Mouse (Mus musculus) lung, postnatal 25 days (tissue): ENCODE measurements around the gene Tent5c.

Experiments
- DNase-seq: peaks from one replicate; pipeline ENCODE4 v3.0.0; 2022; ENCODE audit warnings: low spot score

The Tent5c gene

DNA sequence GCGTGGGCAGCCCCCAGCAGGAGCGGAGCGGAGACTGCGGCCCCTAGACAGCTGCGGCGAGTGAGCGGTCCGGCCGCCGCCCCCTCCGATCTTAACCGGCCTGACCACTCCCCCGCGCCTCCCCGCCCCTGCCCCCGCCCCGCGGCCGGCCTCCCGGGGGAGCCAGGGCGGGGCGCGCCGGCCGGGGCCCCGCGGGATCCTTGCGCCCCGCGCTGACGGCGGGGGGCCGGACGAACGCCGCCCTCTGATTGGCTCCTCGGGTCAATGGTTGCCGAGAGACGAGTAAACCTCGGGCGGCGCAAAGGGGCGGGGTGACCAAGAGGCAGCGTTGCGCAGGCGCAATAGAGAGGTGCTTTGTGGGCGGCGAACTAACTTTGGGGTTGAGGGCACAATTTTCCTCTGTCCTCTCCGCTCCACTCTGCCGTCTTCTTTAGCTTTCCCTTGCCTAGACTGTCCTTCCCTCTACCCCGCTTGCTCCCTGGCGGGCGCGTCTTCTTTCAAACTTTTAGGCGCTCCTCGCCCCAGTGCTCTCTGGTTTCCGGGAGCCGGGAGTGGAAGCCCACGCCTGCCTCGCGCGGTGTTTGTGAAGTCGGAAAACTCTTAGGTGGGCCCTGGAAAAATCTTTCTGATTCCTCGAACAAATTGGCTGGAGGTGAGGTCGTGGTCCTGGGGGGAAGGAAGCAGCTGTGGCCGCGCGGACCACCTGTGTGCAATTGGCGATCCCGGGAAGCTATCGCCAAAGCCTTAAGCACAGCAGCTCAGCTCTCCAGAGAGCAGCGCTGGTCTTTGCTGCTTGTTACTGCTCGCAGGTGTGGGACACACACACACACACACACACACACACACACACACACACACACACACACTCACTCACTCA is at the start of gene Tent5c:
Tent5c (minus strand) TSS at position 192 of the 877 bp plus-strand sequence.
- DNase-seq = peak; percentile 97

DNA sequence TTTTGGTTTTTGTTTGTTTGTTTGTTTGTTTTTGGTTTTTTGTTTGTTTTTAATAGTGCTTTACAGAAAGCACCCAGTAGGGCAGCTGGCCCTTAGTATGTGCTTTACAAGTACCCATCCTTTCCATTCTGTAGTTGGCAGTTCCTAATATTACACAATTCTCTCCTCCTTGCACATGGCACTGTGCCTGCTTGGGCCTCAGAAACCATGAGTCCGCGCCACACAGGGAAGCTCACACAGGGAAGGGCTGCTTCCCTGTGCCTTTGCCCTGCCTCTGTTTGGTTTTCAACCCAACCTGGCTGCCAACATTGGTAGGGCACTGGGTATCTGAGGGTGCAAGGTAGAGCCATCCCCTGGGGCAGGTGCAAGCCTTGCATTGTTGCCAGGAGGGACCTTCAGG is 47.6 kb upstream of the Tent5c start:
- DNase-seq = peak; percentile 37

DNA sequence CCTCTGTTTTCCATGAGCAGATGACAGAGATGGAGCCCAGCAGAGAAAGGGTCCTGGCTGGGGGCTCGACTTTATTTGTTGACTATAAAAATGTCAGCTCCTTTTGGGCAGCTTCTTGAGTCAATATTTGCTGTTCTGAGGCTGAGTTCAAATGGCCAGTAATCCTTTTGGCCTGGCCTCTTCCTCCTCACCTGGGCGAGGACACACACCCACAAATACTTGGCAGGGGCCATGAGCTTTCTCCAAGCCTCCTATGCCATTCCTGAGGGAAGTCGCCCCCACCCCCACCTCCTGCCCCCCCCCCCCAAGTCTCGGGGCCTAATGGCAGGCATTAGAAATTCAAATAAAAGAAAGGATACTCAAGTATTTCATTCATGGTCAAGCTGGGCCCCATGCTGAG is 46.8 kb upstream of the Tent5c start:
- DNase-seq = peak; percentile 43

DNA sequence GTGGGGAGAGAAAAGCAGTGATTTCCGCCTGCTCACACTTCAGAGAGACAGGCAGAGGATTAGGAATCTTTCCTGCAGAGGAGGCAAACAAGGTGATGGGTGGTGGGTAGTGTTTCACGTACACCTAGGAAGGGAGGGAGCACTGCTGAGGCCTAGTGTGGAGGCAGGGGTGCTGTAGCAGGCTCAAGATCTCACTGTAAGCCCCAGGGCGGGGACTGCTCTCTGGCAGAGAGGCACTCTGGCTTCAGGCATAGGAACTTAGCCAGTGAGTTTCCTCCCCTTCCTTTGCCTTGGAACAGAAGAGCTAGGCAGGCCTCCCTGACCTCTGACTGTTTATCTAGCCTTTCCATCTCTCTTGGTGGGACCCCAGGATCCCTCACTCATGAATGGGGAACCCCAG is 46.2 kb upstream of the Tent5c start:
- DNase-seq = peak; percentile 25

DNA sequence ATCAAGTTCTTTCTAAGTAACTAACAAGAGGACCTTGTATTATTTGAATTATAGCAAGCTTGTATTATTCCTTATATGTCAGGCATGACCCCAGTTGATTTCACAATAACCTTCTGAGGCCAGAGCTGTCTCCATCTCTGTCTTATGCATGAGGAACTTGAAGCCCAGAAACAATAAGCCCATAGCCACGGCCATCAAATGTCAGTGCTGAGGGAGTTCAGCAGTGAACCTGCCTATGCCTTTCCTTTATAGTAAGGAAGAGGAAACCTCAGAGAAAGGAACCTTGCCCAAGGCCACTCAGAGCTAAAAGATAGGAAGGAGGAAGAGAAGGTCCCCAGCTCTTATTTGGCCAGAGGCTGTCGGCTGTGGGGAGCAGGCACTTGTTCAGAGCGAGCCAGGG is 45.3 kb upstream of the Tent5c start:
- no peak for DNase-seq

DNA sequence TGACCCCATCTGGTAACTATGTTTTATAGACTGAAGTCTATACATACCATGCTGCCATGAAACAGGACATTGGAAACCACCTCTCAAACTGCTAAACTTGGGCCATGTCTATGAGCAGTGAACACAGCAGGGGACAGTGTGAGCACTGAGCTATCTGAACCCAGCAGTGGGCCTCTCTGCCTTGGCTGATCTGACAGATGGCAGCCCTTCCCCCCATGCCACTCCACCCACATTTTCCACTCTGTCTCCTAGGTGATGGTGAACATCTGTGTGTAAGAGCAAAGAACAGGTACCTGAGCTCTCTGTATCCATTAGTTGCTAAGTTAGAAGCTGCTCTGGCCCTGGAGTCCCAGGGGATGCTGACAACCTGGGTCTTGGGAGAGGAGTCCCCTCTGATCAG is 44.3 kb upstream of the Tent5c start:
- DNase-seq = no peak

DNA sequence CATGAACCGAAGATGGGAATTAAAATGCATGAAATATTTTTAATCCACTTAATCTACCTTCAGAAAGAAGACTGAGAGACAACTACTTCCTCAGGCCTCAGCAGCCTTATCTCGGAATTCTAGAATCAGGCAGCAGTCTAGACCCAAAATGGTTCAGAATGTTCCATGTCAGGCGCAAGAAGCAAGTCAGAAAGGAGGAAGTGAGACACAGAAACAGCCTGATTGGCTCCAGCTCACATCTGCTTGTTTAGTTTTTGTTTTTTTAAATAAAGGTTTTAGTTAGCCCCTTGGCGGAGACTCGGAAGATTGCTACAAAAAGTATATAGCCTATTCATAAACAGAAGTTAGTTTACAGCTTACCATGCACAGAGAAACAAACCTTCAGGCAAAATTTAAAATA is 41.8 kb upstream of the Tent5c start:
- no peak for DNase-seq

DNA sequence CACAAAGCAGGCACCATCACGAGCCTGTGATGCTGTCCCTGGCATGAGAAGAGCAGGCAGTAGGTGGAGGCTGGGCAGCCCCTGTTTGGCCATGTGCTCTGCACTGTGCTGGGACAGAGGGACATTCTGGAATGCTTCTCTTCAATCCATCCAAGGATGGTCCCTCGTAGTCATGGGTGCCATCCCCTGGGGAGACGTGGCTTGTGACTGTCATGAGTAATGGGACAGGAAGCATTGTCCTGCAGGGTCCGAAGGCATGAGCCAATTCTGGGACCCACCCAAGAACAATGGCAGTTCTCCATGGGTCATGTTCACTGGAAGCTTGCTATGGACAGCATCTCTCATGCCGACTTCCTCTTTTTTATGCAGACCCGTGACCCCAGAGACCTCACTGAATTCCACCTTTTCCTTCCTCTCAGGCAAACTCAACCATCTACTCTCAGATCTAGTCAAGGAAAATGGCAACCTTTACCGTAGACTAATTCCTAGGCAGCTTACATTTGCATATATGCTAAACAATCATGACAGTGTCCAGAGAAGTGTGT is 41.2 kb upstream of the Tent5c start:
- DNase-seq = no peak

DNA sequence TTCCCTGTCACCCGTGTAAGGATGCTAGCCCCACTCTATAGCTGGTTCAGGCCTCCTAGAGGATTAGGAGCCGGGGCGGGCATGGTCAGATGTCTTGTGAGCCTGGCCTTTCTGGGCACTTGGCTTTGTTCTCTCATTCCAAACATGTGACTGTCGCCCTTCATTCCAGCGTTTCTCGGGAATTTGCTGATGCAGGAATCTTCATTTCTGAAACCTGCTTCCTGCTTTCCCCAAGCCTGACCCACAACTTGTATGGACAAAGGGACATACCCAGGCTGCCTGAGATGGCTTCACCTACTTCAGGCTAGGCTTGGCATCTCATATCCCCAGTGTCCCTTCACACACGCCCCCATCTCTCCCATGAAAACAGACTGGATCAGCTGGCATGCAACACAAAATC is 33.5 kb upstream of the Tent5c start:
- DNase-seq = no peak

DNA sequence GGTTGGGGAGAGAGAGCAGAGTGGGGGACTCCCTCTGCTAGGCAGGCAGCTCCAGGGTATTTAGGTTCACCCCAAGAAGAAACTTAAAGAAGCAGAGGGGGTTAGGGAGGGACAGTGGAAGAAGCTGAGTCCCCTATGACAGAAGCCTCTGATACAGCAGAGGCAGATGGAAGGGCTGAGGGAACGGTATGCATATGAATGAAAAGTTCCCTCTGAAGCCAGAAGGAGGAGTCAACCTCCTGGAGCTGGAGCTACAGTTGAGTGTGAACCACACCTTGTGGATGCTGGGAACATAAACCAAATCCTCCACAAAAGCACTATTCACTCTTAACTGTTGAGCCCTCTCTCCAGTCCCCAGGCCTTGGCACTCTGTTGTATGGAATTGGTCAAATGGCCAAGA is 32.5 kb upstream of the Tent5c start:
- DNase-seq = no peak

DNA sequence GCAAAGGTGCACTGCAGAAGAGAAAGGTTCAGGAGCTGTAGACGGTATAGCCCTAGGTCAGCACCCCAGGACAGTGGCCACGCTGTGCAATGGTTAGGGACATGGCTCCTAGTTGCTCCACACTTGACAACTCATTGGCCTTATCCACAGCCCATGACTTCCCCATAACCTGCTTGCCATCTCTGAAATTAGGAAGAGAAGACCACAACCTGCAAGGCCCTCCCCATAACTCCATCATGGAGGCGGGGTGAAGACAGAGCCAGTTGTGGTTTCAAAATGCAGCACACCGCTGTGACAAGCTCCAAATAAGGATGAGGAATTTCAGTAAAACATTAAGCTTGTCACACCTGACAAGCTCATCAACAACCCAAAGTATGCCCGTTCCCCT is 26.6 kb upstream of the Tent5c start:
- no peak for DNase-seq

DNA sequence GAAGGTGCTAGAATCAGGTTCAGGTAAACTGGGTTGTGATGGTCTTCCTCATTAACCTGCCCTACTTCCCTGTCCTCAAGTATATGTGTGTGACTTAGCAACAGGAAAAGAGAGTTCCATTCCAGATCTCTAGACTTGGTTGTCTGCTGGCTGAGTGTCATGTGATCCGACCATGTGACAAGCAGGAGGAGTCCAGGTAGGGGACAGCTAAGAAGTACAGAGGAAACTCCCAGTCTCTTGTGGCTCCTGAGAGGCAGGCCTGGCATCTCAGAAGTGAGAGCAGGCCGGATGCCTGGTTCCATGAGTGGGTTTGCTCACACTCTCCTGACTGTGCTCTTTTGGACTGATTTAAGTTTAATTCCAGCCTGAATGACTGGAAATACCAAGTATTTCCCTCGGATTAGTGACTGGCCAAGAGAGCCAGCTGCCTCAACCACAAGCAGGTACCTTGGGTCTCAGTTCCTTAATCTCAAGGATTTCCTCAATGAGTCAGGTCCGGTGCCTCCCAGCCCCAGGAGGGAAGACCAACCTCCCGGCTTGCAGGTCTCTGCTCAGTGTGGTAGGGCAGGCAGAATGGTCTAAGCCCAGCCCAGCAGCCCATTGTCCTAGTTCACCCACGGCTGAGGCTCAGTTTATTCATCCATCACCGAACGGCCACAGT is 26.1 kb upstream of the Tent5c start:
- DNase-seq = peak; percentile 43

DNA sequence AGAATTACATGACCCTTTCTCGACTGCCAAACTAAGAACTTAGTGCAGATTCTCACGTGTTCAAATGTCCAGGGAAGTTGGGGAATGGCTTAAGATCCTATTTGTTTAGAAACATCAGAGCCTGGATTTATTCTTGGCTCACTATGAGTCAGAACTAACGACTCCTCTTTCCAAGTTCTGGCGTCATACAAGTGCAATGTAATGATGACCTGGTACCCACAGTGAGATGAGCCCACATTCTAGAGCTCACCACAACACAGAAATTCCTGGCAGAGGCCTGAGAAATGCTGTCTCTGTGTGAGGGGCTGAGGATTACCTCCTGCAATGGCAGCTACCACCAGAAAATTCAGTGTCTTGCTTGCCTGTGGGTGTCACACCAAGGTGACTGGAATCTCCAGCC is 18.1 kb upstream of the Tent5c start:
- DNase-seq = no peak

DNA sequence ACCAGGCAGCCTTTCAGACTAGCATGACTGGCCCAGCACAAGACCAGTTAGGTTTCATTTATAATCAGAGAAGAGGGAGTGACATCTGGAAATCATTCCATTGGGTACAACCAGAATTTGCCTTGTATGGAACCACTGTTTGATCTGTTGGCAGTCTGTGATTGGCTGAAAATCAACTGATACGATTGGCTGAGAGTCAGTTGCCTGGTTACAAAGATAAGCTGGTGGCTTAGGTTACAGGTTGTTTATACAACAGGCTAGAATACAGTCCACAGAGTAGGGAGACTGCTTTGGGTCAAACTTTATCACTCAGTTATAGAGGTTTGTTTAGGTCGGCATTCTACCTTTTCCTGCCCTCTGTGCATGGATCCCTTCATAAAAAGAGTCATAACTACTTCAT is 17.6 kb upstream of the Tent5c start:
- DNase-seq = no peak

DNA sequence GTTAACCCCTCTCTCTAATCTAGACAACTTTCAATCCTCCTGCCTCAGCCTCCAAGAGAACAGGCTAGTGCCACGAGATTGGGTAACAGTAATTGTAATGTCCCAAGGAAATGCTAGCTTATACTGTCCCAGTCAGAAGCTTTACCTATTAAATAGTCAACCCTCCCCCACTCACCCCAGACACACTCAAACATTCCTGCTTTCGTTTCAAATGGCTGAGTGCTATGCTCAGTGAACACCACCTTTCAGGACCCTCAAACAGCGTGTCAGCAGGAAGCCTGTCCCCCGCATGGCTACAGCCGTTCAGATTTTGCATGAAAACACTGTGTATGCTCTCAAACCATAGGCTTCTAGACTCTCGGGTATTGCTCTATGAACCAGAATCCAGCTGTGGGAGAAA is 14.8 kb upstream of the Tent5c start:
- DNase-seq = no peak

DNA sequence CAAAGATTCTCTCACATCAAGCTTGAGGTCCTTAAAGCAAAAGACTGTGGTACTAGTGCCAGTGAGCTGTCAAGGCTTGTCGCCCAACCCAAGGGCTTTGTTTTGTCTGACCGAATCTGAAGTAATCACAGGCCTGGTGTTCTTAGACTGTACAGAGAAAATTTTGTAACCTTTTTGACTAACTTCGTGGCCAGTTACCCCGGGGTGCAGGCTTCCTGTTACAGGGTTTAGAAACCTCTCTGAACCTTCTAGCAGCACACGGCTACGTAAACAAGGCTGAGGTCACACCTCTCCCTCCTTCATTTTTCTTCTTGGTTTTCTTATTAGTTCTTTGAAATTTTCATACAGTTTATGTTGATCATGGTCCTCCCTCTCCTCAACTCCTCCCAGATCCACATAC is 13.4 kb upstream of the Tent5c start:
- DNase-seq = no peak

DNA sequence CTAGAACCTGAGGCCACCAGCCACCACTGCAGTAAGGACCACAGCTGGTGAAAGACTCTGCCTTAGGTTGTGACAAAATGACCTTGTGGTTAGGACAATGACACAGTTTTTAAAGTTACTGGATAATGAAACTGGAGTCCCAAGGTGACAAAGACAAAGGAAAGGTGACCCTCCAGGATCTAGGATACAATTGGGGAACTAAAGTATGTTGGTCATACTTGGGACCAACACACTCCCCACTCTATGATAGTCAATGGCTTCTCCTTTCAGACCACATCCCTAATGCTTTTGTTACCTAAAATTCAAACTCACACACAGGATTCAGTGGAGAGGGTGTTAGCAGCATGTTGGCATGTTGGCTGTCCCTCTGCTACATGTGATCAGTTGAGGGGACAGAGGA is 12.8 kb upstream of the Tent5c start:
- DNase-seq = no peak

DNA sequence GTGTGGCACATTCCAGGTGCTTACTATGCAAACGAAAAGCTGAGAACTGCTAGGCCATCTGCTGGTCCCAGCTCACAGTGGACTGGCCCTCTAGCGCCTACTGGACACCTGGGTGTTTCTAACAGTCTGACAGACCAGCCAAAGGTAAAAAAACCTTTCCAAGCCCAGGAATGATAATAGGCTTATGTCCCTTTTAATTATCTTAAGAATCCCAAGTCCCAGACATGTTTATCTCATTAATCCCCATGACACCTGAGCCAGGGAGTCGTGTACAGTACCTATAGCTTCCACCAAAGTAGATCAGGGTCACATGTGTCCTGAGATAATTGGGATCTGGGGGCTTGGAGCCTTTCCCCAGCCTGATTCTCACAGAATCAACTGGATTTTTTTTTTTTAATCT is 7.0 kb upstream of the Tent5c start:
- no peak for DNase-seq

DNA sequence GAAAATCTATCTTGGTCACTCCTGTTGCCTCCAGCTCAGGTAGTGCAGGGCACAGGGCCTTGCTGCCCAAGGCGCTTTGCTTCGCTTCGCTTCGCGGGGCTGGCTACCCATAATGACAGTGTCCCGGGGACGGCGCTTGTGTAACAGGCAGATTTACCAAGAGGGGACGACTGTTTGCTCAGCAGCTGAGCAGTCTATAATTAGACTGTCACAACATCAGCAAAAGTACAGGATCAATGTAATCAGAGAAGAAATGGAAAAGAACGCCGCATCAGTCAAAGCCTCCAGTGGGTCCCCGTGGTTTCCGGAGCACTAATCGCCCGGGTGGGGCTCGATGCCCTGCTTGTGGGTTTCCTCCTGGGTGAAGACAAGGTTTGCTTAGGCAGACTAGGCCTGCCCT is 6.3 kb upstream of the Tent5c start:
- DNase-seq = no peak

DNA sequence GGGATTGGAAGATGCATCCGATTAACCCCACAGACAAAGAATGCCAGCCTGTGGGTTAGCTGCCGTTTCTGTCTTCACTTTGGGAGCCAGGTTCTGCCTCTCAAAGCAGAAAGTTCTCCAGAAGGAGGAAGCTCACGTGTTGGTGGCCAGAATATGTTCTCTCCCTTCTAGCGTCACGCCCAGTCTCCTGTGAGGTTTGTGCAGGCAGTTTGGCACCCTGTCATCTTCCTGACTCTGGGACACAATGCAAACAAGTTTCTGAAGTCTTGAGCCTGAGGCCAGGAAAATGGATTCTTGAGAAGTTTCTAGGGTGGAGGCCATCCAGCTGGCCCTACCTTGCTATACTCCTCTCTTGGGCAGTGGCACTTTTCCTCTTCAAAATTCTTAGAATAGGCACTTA is 5.8 kb upstream of the Tent5c start:
- DNase-seq = peak; percentile 67

DNA sequence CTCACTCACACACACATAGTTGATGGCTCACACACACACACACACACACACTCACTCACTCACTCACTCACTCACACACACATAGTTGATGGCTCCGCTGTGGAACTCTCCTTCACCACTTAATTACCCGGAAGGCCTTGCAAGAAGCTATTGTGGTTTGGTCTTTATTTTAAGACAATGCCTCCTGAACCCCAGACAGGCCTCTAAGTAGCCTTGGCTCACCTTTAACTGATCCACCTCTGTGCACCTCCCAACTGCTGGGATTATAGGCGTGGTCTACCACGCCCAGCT is 831 bp upstream of the Tent5c start:
- no peak for DNase-seq

DNA sequence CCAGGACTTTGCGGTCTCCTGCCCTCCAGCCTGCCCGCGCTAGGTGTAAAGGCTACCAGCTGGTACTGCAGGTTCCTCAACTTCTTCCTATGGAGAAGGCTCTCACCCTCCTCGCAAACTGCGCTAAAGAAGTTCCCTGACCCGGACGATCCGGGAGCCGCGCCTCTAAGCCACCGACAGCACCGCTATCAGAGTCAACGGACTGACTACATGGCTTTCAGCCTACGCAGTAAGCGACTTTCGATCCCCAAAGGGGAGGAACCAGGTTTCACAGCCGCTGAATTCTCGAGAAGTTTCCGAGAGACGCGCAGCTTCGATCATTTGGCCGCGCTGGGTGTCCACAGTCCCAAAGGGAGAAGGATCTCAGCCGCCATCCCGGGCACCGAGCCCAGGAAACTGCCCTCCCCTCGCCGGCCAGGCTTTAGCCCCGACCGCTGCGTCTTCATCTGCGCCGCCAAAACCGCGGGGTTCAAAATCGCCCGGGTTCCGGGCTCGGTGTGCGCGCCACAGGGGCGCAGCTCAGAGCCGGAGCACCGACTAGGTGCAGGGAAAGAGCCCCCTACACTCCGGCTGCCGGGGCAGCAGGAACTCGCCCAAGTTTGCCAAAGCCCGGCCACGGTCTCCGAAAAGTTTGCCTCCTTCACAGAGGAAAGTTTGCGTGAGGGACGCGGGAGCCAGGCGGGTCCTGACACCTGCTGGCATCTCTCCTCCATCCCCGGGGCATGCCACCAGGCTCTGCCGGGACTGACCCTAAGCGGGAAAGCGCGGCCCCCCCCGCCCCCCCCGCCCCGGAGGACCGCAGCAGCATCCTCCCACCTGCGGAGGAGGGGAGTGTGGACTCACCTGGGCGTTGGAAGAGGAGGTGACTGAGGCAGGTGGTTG is 632 bp downstream of the Tent5c start:
- peak; percentile 47 for DNase-seq

DNA sequence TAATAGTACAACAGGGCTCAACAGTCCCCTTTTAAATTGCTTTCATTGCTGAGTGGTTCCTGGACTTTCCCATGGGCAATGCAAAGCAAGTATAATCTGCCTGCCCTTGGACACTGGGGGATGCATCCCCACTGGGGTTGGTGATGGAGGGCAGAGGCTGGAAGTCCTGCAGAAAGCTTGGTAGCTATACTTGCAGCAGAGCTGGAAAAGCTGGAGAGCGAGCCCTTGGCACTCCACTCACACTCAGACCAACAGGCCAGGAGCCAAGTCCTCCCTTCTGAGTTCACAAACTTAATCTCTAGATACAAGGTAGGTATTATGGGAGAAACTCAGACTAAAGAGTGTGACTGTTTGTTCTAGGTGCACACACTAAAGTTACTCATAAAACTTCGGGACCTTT is 2.1 kb downstream of the Tent5c start:
- no peak for DNase-seq
